Mouse (Mus musculus): Measurements from ENCODE around the gene Tuba1b. TPM values are rescaled to one million over a fixed set of nuclear protein-coding genes. Genes with fewer than 3 reads are reported as not detected.

Tuba1b gene
- polyA plus RNA-seq, 1 experiment from 2014 or later = 1,560 TPM

- no peak for ATAC-seq (ENCODE audit: insufficient number of reproducible peaks, insufficient read depth, low FRiP score, low read depth)
- no peak overlapping the region for H3K27ac ChIP-seq (replicated peaks in 1 of 2; ENCODE audit: control insufficient read depth in 1 of 2, insufficient read depth in 1 of 2, low read depth in 2 of 2, low read length in 2 of 2)
- H3K27me3 ChIP-seq (ENCODE audit: control insufficient read depth, insufficient read depth, low read length) = no peaks in the 10 kb centered on the region
- no peaks in the 10 kb centered on the region for H3K9me3 ChIP-seq (ENCODE audit: control insufficient read depth, low read length)
- H3K4me2 ChIP-seq (ENCODE audit: low read length) = peak overlapping the region; percentile 81
- H3K4me3 ChIP-seq (ENCODE audit: control insufficient read depth in 1 of 2, insufficient read depth in 1 of 2, low read depth in 1 of 2, low read length in 2 of 2) = peak overlapping the region in 1 of 2 experiments; percentile 70; a peak in 2 of 4 replicates
- peak overlapping the region; percentile 56; the same call in 1 of the 2 replicates for H3K9ac ChIP-seq (ENCODE audit: low read length)
- H3K4me1 ChIP-seq (ENCODE audit: control insufficient read depth in 2 of 2, insufficient read depth in 2 of 2, low read length in 2 of 2) = peaks cover 4 to 5% of the 10 kb centered on the region in 2 experiments; a peak in 3 of 4 replicates
- 0 out of 2 replicates have a peak, but pooled peaks cover 3% of the 10 kb centered on the region for H3K36me3 ChIP-seq (ENCODE audit: control insufficient read depth, insufficient read depth, low read length)
- WGBS = 13% methylated on average over 5 of the region's 5 CpGs
These were observed 52.7 kb downstream of the Tuba1b start for GRCm38 (mm10) chr15:98881656-98882008.

Other genes with a start within 250 kb of the Tuba1b start
- 0.42 and 0.89 TPM in 2 replicates for gene Ccdc65, start 226.4 kb downstream of the Tuba1b start, polyA plus RNA-seq (2014; fragmentation: Nextera tagmentation; extraction: Ambion mirVana)
- gene Fkbp11, start 206.4 kb downstream of the Tuba1b start, polyA plus RNA-seq (2014; fragmentation: Nextera tagmentation; extraction: Ambion mirVana) = 21.5 and 23.4 TPM in 2 replicates
- 26.7 and 31.9 TPM in 2 replicates for gene Arf3, start 171.4 kb downstream of the Tuba1b start, polyA plus RNA-seq (2014; fragmentation: Nextera tagmentation; extraction: Ambion mirVana)
- gene Wnt10b, start 156.4 kb downstream of the Tuba1b start, polyA plus RNA-seq (2014; fragmentation: Nextera tagmentation; extraction: Ambion mirVana) = not detected in 2 replicates
- gene Wnt1, start 144.7 kb downstream of the Tuba1b start, polyA plus RNA-seq (2014; fragmentation: Nextera tagmentation; extraction: Ambion mirVana) = not detected in 2 replicates
- gene Ddn, start 125.1 kb downstream of the Tuba1b start, polyA plus RNA-seq (2014; fragmentation: Nextera tagmentation; extraction: Ambion mirVana) = 0.22 and 0.51 TPM in 2 replicates
- gene Prkag1, start 103.0 kb downstream of the Tuba1b start, polyA plus RNA-seq (2014; fragmentation: Nextera tagmentation; extraction: Ambion mirVana) = 82.0 and 85.5 TPM in 2 replicates
- gene Kmt2d, start 63.4 kb downstream of the Tuba1b start, polyA plus RNA-seq (2014; fragmentation: Nextera tagmentation; extraction: Ambion mirVana) = 12.7 and 13.0 TPM in 2 replicates
- 4.0 and 4.9 TPM in 2 replicates for gene Rhebl1, start 40.0 kb downstream of the Tuba1b start, polyA plus RNA-seq (2014; fragmentation: Nextera tagmentation; extraction: Ambion mirVana)
- 0.93 and 1.1 TPM in 2 replicates for gene Dhh, start 36.0 kb downstream of the Tuba1b start, polyA plus RNA-seq (2014; fragmentation: Nextera tagmentation; extraction: Ambion mirVana)
- gene Lmbr1l, start 16.3 kb downstream of the Tuba1b start, polyA plus RNA-seq (2014; fragmentation: Nextera tagmentation; extraction: Ambion mirVana) = 3.5 and 5.7 TPM in 2 replicates
- not detected in 2 replicates for gene Gm49450, start 19.0 kb upstream of the Tuba1b start, polyA plus RNA-seq (2014; fragmentation: Nextera tagmentation; extraction: Ambion mirVana)
- gene Tuba1a, start 19.1 kb upstream of the Tuba1b start, polyA plus RNA-seq (2014; fragmentation: Nextera tagmentation; extraction: Ambion mirVana) = 790 and 917 TPM in 2 replicates
- 143 and 146 TPM in 2 replicates for gene Tuba1c, start 95.3 kb upstream of the Tuba1b start, polyA plus RNA-seq (2014; fragmentation: Nextera tagmentation; extraction: Ambion mirVana)
- 0.36 and 3.2 TPM in 2 replicates for gene Prph, start 120.6 kb upstream of the Tuba1b start, polyA plus RNA-seq (2014; fragmentation: Nextera tagmentation; extraction: Ambion mirVana)
- 14.8 and 16.5 TPM in 2 replicates for gene Troap, start 140.0 kb upstream of the Tuba1b start, polyA plus RNA-seq (2014; fragmentation: Nextera tagmentation; extraction: Ambion mirVana)
- 0.27 and 0.41 TPM in 2 replicates for gene C1ql4, start 153.3 kb upstream of the Tuba1b start, polyA plus RNA-seq (2014; fragmentation: Nextera tagmentation; extraction: Ambion mirVana)
- gene Dnajc22, start 158.6 kb upstream of the Tuba1b start, polyA plus RNA-seq (2014; fragmentation: Nextera tagmentation; extraction: Ambion mirVana) = 0.93 and 1.3 TPM in 2 replicates
- gene Spats2, start 191.4 kb upstream of the Tuba1b start, polyA plus RNA-seq (2014; fragmentation: Nextera tagmentation; extraction: Ambion mirVana) = 34.8 and 35.9 TPM in 2 replicates